Mouse (Mus musculus): ENCODE measurements around the gene Btbd9.
A peak's percentile ranks its signal among the peaks of the same experiment; 100 is the strongest.

Btbd9 gene

GRCm38 (mm10) chr17:30484446-30485066, 91.7 kb downstream of the Btbd9 start:
- DNase-seq (ENCODE audit: low read depth, low spot score), result no peak

- no peak for DNase-seq (ENCODE audit: low read depth, low spot score)
Measured at GRCm38 (mm10) chr17:30481766-30482165, 94.5 kb downstream of the Btbd9 start.

DNA sequence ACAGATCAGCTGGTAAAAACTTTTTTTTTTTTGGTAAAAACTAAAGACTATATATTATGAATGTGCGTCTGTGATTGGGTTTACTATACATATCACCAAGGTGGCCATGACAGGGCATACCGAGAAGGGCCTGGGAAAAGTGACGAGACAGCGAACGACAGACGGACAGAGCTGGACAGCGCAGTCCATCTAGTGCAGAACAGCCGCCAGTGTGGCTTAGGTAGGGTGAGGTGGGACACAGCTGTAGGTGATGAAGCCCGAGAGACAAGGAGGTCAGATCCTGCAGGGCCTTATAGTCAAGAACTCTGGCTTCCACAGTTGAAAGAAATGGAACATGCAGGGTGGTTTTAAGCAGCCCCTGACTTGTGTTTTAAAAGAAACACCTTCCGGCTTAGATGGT, 94.9 kb downstream of the Btbd9 start:
- DNase-seq (ENCODE audit: low read depth, low spot score), result no peak

DNA sequence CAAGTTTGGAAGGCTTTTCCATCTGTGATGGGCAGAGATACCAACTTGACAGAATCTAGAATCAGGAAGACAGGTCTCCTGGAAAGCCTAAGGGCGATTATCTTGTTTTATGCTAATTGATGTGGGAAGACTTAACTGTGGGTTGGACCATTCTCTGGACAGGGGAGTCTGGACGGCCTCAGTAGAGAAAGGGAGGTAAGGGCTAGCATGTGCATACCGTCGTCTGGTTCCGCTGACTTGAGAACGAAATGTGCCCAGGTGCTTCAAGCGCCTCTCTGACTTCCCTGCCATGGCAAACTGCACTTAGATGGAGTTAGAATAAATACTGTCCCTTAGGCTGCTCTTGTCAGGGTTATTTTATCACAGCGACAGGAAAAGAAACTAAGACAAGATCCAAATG, 95.9 kb downstream of the Btbd9 start:
- no peak for DNase-seq (ENCODE audit: low read depth, low spot score)

DNA sequence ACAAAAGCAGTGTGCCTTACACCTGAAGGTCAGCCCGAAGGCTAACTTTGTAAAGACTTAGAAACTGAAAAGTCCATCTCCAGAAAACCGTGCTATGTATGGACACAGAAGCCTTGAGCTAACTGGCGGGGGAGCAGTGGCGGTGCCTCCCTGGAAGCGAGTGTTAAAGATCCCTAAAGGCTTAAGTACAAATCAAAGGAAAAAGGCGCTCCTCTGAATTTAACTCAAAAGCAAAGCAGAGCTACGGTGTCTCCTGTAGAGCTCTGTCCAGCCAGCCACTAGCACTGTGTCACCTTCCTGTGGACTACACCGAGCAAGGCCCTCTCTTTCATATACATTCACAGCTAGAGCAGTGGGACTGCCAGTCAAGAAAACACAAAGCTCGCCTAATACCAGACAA, 98.1 kb downstream of the Btbd9 start:
- no peak for DNase-seq (ENCODE audit: low read depth, low spot score)

DNA sequence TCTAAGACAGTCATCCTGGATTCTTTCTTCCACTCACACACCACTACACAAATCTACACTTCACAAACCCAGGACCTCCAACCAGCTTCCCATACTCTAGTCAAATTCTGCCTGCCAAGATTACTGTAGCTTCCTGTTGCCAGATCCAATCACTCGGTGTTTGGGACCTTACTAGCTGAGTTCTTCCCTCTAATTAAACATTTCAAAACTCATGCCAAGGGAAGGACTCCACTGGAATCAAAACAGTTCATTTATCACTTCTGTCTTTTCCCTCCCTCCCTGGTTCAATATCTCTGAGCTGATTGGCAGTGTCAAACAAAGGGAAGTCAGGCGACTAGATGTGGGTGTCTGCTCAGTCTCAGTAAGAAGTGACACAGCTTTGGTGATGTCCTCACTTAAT, 101.7 kb downstream of the Btbd9 start:
- no peak for DNase-seq (ENCODE audit: low read depth, low spot score)

DNA sequence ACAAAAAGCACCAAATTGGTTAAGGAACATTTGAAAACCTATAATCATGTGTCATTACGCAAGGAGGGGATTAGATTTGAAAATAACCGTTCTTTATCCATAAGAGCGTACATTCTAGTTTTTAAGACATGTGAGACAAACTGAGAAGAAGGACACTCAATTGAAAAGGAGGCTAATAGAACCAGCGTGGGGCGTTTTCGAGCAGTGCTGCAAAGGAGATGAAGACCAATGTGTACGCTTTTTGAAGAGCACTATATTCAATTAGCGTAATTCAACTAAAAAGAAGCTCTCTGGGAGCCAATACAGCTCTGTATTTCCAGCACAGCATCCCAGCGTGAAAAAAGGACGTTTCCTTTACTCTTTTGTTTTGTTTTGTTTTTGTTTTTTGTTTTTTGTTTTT, 103.5 kb downstream of the Btbd9 start:
- DNase-seq (ENCODE audit: low read depth, low spot score), result no peak

GRCm38 (mm10) chr17:30471512-30471911, 104.8 kb downstream of the Btbd9 start:
- DNase-seq (ENCODE audit: low read depth, low spot score), result no peak

GRCm38 (mm10) chr17:30470790-30471189, 105.5 kb downstream of the Btbd9 start:
- no peak for DNase-seq (ENCODE audit: low read depth, low spot score)

DNA sequence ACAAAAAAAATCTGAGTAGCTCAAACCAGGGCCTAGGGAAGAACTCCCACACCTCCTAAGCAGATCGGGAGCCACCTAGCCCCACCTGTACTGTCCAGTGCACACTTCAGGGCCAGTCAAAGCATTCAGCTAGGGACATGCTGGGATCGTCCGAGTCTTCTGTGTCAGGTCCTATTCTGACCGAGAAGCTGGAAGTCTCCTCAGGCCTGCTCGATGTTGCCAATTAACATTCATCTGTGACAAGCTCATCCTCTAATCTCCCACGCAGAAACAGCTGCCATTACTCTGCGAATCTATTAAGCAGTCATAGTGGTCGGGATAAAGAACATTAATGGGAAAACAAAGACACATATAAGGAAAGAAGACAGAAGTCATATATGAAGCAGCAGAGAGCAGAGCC, 106.0 kb downstream of the Btbd9 start:
- no peak for DNase-seq (ENCODE audit: low read depth, low spot score)

- DNase-seq (ENCODE audit: low read depth, low spot score), result no peak
Measured at GRCm38 (mm10) chr17:30469511-30470076, 106.7 kb downstream of the Btbd9 start.

DNA sequence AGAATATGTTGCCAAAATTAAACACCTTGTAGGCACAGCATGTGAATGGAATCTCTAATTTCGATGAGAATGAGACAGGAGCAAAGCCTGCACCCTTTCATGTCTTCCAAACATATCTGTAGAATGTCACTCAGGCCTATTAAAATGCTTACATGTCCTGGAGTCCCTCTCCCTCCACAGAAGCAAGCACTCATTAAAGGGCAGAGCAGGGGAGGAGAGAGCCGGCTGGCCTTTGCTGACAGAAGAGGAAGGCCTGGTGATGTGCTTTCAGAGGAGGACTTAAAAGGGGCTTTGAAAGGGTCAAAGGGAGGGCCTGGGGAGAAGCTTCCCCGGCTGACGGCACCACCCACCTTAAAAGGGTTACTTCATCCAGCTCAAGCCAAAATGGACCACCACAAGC, 107.9 kb downstream of the Btbd9 start:
- DNase-seq (ENCODE audit: low read depth, low spot score), result no peak

DNA sequence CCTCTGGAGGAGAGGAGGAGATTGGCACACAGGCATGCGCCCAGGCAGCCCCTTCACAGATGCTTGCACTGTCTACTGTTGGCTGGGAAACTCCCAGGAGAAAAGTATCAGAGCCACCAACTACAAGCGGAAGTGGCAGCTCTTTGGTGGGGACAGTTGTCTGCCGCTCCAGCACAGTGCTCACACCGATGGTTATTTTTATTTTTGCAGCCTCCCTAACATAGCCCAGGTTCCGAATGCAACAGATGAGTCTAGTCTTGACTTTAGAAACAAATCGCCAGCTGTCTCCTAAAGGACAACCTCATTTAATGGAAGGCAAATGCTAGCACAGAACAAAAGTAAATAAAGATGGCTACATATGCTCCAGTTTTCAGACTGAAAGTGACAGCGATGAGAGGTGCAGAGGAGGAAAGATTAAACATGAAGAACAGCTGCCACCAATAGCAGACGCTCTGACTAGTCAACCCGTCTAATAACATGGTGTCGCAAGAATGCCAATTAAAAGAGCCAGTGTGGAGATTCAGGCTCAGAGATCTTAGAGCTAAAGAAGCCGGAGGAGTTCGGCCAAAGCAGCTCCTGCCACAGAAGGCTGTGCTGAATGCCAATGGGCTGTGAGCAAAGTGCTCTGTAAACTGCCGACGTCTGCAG, 108.6 kb downstream of the Btbd9 start:
- DNase-seq (ENCODE audit: low read depth, low spot score), result peak; percentile 14

DNA sequence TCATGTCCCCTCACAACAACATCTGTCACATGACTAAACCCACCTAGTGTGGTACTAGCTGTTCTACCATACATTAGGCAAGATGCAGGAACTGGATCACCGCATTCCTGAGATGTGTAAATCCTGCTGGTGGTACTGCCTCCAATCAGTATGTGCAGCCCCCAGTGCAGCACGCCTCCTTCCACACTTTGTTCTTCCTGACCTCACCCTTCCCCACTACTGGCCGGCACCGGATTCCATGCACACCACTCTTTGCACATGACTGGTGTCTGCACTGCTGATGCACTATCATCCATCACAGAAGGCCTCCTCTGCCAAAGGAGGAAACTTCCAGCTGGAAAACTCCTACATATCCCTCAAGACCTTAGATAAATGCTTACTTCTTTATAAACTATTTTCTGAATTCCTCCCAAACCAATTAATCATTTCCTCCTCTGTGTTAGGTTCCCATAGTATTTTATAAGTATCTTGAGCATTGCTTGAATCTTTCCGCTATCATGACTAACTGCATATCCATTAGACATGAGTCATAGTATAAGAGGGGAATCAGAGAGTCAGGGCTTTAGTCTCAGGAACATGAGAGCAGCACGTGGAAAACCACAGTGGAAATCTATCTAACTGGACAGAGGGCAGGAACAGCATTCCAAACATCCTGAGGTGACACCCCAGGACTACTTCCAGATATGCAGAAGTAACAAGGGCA, 111.1 kb downstream of the Btbd9 start:
- DNase-seq (ENCODE audit: low read depth, low spot score), result no peak

DNA sequence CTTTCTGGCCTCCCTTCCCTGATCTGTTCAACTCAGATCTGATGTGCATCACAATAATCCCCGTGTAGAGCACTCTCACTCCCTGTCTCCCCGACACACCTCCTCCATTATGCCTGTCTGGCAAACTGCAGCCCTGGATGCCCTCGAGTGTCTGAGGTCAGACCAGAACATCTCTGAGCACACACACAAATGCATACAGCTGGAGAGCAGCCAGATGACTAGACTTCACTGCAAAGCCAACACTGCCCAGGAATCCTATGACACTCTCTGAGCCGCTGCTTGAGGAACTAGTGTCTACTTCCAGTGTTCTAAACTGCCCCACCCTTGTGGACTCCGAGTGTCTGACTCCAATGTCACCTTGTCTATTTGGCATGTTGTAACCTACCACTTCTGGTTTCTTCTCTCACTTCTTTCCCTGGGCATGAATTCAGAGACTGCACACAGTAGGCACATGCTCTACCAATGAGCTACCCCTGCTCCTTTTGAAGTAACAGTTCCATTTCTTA, 112.0 kb downstream of the Btbd9 start:
- no peak for DNase-seq (ENCODE audit: low read depth, low spot score)

- no peak for DNase-seq (ENCODE audit: low read depth, low spot score)
Measured at GRCm38 (mm10) chr17:30460727-30461349, 115.5 kb downstream of the Btbd9 start.

GRCm38 (mm10) chr17:30459706-30460105, 116.6 kb downstream of the Btbd9 start:
- no peak for DNase-seq (ENCODE audit: low read depth, low spot score)

- no peak for DNase-seq (ENCODE audit: low read depth, low spot score)
Measured at GRCm38 (mm10) chr17:30458926-30459325, 117.4 kb downstream of the Btbd9 start.

DNA sequence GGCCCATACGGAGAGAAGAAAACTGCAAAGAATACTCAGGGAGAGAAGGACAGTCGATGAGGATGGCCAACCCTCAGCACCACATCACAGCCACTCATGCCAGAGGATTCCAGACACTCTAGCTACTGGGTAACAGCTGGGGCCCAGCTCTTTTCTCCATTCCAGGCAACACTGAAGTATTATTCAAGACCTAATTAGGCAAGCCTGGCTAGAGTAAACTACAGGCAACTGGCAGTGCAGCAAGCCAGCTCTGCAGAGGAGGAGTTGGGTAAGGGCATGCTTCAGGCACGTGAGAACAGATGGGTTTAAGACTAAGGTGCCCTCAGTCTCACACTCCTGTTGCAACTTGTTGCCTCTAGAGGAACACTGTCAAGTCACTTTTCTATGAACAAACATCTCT, 118.0 kb downstream of the Btbd9 start:
- no peak for DNase-seq (ENCODE audit: low read depth, low spot score)

- DNase-seq (ENCODE audit: low read depth, low spot score), result no peak
Measured at GRCm38 (mm10) chr17:30457486-30457885, 118.8 kb downstream of the Btbd9 start.

GRCm38 (mm10) chr17:30456293-30456692, 120.0 kb downstream of the Btbd9 start:
- no peak for DNase-seq (ENCODE audit: low read depth, low spot score)

GRCm38 (mm10) chr17:30454862-30455243, 121.4 kb downstream of the Btbd9 start:
- peak; percentile 50 for DNase-seq (ENCODE audit: low read depth, low spot score)

All from retina, postnatal 7 days (tissue).